Mouse (Mus musculus): ENCODE results near the gene Fat3.
A peak's percentile ranks its signal among the peaks of the same experiment; 100 is the strongest.

The Fat3 gene

DNA sequence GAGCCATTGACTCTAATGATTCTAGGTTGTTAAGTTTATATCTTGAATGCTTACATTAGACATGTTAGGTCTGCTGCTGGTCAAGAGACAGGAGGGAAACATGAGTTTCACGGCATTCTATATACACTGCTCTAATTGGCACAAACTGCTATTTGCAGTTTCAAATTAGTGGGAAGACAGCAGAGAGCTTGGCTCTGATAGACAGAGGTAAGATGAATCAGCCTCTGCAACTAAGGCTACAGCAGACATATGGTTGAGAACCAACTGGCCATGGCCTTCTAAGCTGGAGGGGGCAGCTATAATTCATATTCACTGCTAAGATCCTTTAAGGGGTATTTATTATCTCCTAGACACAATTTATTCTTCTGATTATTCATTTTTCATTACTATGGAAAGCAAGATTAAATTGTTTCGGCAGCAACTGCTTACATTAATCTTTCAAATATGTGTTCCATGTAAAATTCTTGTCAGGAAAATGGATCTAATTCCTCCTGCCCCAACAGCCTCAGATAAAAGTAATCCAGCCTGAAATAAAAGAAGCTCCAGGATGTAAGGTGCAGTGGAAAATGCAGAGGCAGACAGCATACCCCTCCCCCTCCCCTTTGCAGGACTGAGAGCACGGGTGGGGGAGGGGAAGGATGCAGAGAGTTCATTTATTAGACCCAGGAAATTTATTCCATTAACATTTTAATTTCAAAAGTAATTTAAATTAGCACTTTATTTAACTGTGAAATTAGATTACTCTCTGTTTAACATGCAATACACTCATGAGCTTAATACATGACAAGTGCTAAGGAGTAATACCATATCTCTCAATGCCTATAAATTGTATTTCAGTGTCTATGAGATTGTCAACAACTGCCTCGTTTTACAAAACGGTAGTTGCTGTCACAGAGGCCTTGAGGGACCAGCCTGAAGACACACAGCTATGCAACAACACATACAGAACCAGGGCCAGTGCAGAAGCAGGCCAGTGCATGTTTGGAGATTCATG is 189.9 kb downstream of the Fat3 start:
- no peak for DNase-seq (ENCODE audit: inconsistent ontology term)

DNA sequence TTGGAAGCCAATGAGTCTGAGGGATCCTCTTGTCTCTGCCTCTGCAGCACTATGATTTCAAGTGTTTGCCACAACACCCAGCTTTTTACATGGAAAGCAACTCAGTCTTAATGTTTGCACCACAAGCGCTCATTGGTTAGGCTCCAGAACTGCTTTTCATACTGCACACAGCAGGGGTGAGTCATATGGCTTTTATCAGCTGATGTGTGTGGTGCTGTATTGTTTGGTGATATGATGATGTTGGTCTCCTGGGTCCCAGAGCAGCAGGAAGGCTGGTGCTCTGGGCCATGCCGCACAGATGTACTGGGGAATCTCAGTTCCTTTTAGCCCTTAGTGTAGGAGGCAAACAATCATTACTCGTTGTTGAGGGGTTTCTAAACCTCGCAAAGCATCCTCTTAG is 190.8 kb downstream of the Fat3 start:
- DNase-seq (ENCODE audit: inconsistent ontology term) = no peak

DNA sequence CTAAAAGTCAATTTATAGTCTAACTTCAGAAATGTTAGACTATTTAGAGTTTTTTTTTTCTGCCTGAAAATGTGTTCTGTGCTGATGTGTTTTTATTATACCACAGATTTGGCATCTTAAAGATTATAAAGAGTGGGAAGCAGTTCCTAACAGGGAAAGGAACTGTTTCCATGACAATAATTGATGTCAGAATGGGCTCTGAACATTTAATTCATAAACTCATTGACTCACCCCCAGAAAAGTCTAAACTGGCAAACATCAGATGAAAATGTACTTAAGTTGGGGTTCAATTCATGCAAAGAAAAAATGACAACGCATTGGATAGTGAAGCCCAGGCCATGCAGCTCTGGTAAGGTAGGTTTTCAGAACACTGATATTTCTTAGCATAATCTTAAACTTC is 193.3 kb downstream of the Fat3 start:
- DNase-seq (ENCODE audit: inconsistent ontology term) = no peak

DNA sequence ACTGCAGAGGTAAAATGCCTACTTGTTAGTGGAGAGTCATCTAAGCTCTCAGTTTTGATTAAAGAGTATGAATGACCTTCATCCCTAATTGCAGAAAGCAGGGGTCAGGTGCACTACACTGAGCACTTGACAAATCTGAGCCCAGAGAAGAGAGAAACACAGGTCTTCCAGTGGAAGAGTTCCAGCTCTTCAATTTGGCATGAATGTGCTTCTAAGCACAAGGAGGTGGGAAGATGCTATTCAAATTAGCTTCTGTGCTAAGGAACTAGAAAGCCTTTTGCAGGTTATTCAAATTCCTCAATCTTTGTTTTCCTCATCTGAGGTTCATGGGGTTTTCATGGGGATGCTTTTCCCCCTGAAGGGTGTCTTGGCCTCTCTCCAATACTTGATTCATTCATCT is 194.9 kb downstream of the Fat3 start:
- DNase-seq (ENCODE audit: inconsistent ontology term) = no peak

DNA sequence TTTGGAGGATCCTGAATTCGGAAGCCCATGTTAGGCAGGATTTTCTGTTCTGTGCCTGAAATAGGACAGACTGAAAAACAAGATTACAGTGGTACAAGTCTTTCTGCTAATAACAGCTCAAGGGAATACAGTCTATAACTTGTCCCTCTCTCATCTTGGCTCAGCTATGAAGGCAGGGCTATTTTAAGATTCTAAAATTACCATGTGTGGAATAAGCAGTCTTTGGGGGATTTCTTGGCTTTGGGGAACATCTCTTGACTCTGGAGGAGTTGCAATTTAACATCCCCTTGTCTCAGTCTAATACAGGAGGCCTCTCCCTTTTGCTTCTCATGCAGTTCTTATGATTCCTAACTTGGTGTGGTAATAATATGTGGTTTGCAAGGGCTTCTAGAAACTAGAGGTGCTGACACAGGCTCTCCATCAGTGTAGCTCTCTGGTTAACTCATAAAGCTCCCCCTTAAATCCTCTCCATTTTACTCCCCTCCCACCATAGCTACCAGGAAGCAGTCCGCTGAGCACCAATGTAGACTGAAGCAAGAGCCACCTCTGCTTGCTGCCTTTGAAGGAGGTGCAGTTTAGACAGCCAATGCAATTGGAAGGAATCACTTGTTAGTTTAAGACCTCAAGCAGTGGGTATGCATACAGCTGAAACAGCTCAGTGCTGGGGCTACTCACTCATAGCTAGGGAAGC is 195.5 kb downstream of the Fat3 start:
- no peak for DNase-seq (ENCODE audit: inconsistent ontology term)

DNA sequence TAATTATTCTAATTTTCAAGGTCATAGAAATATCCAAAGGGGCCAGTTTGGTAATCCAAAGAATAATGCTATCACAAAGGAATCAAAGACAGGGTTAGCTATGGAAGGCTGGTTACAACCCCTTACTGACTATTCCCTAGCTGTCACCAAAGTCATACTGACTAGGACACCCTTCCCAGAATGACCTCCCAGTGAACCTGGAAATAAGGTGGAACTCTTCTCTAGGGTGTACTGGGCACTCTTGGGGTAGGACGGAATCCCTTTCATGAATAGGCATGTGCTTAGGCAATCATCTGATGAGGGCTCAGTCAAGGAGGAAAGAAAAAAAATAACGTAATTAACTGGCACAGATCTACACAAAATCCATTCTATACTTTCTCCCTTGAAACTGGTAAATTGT is 196.1 kb downstream of the Fat3 start:
- no peak for DNase-seq (ENCODE audit: inconsistent ontology term)

DNA sequence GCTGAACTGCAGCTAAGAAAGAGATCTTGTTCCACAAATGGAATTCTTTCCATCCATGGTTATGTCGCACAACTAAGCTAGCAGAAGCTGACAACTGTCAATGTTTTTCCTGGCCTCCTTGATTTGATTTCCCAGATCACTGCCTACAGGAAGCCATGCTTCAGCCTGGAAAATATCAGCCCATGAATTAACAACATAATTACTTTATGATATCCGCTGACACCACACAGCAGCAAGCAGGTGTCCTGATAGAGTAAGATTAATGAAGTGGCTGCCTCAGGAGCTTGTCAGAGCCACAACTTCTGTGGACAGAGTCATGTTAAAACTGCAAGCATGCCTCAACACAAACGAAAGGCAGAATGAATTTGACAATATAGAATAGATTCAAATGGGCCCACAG is 198.6 kb downstream of the Fat3 start:
- DNase-seq (ENCODE audit: inconsistent ontology term) = no peak

DNA sequence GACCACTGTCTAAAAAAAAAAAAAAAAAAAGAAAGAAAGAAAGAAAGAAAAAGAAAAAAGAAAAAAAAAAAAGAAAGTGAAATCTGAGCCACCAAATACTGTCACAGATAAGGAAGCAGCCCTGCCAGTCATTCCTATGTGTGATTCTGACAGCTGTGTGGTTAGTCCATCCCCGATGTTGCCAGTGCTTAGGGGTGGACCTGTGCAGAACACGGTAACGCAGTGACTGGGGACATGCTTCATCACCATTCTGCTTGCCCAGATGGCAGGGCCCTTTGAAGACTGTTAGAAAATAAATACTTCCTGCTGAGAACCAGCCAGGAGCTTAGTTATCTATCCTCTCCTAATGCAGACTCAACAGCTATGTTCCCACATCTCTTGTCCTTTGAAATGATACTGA is 203.2 kb downstream of the Fat3 start:
- DNase-seq (ENCODE audit: inconsistent ontology term) = no peak

DNA sequence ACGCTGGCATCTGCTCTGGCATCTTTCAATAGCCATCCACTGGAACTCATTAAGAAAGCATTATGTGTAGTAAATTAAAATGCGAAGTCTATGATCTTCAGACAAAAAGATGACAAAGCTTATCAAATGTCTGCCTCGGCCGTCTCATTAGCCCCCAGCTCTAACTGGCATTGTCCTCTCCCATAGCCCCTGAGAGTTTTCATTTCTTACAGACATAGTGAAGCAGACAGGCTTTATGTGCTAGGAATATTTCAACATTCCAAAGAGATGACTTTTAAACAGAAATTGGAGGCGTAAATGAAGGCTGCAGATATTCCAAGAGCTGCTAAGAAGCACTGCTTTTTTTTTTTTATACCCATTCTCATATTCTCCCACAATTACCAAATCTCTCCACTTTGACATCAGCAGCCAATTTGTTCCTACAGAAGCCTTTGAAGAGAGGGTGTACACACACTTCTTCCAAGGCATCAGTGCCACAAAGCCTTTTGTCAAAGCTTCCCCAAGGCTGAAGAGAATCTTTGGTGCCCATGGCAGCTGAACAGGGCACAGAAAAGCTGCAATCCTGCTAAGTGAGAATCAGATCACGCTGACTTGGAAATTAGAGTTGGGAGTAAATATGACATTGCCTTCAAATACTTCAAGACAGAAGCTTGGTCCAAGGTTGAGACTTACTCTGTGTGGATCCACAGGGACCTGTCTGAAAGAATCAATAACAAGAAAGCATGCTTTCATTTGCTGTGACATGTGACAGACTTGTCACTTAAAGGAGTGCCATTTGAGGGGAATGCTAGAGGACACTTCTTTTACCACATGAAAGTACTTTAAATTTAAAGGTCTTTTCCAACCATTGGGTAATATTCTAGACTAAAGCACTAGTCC is 206.9 kb downstream of the Fat3 start:
- DNase-seq (ENCODE audit: inconsistent ontology term) = peak; percentile 66

DNA sequence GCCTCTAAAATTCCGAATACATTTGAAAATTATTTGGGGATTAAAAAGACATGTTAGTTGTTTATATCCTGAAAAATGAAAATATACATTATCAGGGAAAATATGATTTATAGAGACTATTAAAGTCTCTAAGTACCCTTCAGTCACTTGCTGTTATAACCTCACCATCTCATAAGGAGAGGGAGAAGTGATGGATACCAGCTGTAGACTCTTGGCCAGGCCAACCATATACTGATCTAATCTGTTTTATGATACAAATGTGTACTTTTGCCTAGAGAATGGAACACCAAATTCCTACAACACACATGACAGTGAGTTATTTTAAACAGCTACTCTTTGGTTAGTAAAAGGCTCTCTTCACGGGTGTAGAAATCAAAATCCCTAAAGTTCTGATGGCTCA is 208.6 kb downstream of the Fat3 start:
- no peak for DNase-seq (ENCODE audit: inconsistent ontology term)

DNA sequence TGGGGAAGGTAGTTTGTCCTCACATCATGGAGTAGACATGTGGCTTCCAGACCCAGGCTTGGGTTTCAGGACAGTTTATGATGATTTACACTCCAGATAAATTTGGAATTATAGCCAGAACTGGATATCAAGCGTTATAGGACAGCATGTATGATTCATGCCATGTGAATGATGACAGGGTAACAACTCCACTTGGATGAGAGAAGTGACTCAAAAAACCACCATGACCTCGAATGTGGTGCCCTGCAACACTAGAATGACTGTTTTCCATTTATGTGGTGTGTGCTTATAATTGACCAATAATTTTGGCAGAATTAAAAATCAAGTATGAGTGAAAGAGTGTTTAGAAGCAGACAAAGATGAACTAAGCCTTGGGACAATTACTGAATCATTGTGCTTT is 210.2 kb downstream of the Fat3 start:
- DNase-seq (ENCODE audit: inconsistent ontology term) = peak; percentile 62

DNA sequence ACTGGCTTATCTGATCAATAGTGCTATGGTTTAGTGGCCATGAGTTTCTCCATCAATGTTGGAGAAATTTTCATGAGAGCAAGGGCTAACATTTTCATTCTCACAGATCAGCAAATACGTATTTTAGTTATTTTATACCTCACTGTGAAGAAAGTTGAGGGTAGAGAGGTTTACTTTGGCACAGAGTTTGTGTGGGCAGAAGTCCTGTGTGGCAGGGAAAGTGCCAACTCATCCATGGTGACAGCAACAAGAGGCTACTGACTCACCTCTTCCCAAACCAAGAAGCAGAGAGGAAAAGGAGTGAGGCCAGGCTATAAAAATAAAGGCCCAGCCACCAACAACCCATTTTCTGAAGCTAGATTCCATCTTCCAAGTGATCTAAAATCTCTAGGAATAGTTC is 218.1 kb downstream of the Fat3 start:
- no peak for DNase-seq (ENCODE audit: inconsistent ontology term)

DNA sequence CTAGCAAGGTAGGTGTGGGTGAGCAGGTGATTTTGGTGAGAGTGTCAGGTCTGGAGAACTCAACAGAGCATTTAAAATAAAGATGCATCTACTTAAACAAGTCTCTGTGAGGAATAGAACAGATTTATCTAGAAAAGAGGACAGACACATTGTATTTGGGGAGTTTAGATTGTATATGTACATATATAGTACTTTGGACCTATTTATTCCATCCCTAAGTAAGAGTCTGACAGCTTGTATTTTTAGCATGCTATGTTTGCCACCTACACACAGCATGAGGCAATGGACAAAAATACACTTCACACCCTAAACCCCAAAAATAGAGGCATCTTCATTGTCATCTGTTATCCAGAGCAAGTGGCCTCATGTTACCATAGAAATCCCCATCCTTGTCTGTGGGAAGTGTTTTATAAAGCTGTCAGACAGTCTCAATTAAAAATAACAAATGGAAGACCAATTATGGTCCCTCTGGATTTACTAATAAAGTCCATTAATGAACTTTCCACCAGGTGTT is 218.7 kb downstream of the Fat3 start:
- no peak for DNase-seq (ENCODE audit: inconsistent ontology term)

DNA sequence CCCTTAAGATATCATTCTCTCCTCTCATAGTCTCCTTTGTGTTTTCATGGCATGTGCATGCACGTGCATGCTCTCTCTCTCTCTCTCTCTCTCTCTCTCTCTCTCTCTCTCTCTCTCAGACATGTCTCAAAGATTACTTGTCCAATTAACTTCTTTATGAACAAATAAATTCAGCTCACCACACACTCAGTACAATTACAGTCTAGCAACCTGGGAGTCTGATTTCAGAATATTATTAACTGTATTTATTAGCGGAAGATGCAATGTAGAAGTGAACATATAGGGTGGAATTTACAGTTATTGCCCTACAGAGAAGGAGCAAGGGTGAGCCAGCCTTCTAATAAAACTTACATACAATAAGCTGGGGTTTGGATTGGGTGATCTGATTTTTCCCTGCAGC is 225.5 kb downstream of the Fat3 start:
- no peak for DNase-seq (ENCODE audit: inconsistent ontology term)

DNA sequence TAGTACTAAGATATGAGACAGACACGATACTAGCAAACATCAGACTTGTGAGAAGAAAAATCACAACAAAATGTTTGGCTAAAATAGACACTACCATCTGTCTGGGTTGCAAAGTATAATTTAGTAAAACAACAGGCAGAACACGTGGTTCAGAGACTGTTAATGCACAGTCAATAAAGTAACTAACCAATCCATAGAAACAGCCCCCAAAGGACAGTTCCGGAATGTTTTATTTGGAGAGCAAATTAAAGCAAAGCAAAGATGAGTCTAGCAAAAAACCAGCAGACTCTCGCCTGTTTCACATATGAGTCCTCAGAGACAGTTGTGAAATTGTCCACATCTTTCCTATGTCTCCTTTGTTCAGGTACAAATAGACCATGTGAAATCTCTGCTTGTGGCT is 227.0 kb downstream of the Fat3 start:
- DNase-seq (ENCODE audit: inconsistent ontology term) = no peak

DNA sequence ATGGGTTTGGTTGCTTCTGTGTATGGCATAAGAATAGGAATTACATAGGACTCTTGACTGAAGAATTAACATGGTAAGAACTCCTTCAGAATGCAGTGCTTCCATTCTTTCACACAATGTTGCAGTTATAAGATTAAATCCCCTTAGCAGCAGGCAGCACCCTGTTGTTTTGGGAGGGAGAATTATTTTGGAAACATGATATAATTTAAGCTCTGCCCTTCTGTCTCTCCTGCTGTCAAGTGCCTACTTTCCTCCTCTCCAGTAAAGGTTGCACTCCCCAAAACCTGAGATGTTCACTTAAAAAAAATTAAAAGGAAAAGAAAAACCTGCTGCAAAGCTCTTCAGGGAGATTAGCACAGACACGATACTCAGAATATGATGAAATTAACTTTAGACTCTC is 228.3 kb downstream of the Fat3 start:
- no peak for DNase-seq (ENCODE audit: inconsistent ontology term)

DNA sequence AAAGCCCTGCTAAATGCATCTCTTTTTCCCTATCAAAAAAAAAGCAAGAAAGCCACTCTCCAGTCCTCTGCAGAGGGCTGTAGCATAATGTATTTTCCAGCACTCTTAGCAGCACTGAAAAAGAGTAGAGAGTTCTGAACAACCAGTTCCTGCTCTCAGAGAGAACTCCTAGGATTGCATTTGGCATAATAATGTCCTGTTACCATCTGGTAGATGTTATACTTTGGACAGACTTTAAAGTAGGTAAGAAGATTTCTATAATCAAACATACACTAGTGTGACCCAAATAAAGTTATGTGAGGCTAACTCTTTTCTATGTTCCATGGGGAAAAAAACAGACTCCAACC is 230.3 kb downstream of the Fat3 start:
- no peak for DNase-seq (ENCODE audit: inconsistent ontology term)

DNA sequence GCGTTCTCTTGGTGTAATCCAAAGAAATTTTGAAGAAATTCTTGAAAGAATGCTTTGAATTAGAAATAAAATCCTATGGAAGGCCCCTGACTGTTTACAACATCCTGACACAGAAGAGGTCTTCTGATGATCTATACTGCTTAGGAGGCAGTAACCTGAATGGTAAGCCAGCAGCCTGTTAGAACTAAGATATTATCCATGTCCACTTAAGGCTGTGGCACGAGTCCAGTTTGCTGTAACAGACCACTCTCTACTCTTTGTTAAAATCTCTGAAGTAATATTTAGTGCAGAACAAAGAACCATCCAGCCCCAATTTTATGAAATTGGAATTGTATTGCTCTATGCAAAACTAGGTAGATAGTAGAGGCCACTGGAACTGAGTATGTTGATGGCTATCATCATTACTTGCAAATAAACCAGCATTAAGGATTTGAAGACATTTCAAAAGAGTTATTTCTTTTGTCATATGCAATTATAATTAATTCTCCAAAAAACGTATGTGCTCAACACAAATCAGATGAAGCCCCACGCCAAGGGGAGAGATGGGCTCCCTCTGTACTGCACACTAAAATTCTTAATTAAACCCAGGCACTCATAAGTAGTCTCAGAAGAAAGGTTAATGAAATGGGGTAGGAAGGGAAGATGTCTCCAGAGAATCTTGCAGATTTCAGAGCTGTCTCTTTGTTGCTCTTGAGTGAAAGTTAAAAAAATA is 230.9 kb downstream of the Fat3 start:
- DNase-seq (ENCODE audit: inconsistent ontology term) = no peak

DNA sequence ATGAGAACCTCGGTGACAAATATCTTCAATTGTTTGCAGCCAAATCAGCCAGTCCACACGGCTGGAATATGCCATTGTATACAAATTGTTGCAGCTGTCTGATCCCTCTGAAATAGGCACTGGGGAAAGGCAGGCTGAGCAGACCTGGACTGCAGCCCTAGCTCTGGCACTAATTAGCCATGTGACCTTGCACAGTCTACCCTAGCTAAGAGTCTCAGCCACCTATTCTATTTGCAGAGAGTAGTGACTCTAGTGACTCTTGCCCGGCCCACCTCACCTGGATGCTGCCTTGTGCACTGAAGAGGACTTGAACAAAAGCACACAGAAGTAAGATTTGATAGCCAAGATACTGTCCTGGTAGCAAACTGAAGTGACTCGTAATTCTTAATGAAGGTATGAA is 235.6 kb downstream of the Fat3 start:
- DNase-seq (ENCODE audit: inconsistent ontology term) = no peak

DNA sequence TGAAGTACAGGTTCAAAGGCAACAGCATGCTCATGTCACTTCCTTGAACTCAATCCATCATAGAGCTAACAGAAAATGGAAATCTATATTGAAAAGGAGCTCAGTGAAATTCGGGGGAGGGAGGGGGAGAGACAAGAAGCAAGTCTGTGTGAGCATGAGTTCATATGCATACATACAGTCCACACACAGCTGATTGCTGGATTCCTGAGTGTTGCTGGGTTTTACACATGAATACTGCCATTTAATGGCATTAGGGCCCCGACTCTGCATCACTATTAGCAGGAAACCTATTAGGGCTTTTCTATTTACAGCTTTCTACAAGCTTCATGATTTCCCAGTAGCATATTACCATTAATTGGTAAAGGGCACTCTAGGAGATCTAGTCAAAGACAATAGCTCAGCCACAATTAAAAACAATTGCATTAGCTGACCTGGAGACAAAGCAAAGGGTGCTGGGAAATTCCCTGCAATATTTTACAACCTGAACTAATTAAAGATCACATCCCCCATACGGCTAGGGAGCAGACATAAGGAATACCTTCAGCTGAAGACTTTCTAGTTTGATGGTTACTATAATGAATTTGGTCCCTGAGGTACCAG is 243.7 kb downstream of the Fat3 start:
- DNase-seq (ENCODE audit: inconsistent ontology term) = peak; percentile 20
